Mouse (Mus musculus): ENCODE measurements around the gene Tgfbr2. TPM values are rescaled to one million over a fixed set of nuclear protein-coding genes. Genes with fewer than 3 reads are reported as not detected.

Tgfbr2 gene
- polyA plus RNA-seq, 1 experiment from 2014 or later = 14.1 TPM

- Histone ChIP-seq H3K36me3 (peaks cover 19% of the 10 kb centered on the region; the same call in 1 of the 2 replicates), H3K4me3 (no peak overlapping the region), H3K4me1 (peaks cover 32% of the 10 kb centered on the region), H3K27me3 (ENCODE audit: low read depth, poor library complexity, severe bottlenecking) (no peaks in the 10 kb centered on the region), H3K27ac (no peak overlapping the region), H3K9me3 (replicated peaks) (no peaks in the 10 kb centered on the region)
- DNase-seq (ENCODE audit: low spot score) = no peak
- WGBS = 83% methylated on average over 8 of the region's 8 CpGs
Observed at GRCm38 (mm10) chr9:116118332-116118872, 56.8 kb downstream of the Tgfbr2 start.

DNA sequence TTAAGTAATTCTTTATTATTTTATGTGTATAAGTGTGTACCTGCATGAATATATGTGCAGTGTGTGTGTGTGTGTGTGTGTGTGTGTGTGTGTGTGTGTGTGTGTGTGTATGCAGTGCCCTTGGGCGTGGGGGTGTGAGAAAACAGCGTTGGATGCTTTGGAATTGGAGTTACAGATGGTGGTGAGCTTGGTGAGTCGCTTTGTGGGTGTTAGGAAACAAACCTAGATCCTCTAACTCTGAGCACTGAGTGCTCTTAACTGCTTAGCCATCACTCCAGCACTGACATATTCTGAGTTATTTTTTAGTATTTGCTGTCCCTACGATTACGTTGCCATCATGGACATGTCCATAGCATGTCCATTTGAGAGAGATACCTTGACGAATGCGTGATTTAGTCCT is 59.3 kb downstream of the Tgfbr2 start:
- Histone ChIP-seq H3K27me3 (ENCODE audit: low read depth, poor library complexity, severe bottlenecking) (no peaks in the 10 kb centered on the region), H3K36me3 (peaks cover 16% of the 10 kb centered on the region; the same call in 1 of the 2 replicates), H3K27ac (no peak overlapping the region), H3K4me3 (no peak overlapping the region), H3K4me1 (peaks cover 16% of the 10 kb centered on the region), H3K9me3 (replicated peaks) (no peaks in the 10 kb centered on the region)
- no peak for DNase-seq (ENCODE audit: low spot score)
- WGBS = 96% methylated on average over 7 of the region's 7 CpGs

DNA sequence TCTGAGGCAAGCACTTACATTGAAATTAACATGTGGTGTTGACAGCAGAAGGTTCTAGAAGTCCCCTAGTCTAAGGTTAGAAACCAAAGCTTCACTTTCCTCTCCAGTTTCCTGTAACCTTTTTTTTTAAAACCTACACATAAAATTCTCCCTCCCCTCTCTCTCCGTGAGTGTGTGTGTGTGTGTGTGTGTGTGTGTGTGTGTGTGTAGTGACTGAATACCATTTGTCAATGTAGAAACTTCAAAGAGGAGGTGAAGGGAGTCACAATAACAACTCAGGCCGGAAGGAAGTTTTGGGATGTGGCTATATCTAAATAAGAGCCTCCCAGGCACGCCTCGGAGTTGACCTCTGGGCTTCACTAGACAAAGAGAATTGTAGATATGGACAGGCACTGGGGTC is 60.8 kb downstream of the Tgfbr2 start:
- Histone ChIP-seq H3K9me3 (replicated peaks) (no peaks in the 10 kb centered on the region), H3K27ac (no peak overlapping the region), H3K27me3 (ENCODE audit: low read depth, poor library complexity, severe bottlenecking) (no peaks in the 10 kb centered on the region), H3K4me1 (peaks cover 16% of the 10 kb centered on the region), H3K36me3 (peaks cover 28% of the 10 kb centered on the region), H3K4me3 (no peak overlapping the region)
- 48% methylated on average over 4 of the region's 4 CpGs for WGBS
- no peak for DNase-seq (ENCODE audit: low spot score)

DNA sequence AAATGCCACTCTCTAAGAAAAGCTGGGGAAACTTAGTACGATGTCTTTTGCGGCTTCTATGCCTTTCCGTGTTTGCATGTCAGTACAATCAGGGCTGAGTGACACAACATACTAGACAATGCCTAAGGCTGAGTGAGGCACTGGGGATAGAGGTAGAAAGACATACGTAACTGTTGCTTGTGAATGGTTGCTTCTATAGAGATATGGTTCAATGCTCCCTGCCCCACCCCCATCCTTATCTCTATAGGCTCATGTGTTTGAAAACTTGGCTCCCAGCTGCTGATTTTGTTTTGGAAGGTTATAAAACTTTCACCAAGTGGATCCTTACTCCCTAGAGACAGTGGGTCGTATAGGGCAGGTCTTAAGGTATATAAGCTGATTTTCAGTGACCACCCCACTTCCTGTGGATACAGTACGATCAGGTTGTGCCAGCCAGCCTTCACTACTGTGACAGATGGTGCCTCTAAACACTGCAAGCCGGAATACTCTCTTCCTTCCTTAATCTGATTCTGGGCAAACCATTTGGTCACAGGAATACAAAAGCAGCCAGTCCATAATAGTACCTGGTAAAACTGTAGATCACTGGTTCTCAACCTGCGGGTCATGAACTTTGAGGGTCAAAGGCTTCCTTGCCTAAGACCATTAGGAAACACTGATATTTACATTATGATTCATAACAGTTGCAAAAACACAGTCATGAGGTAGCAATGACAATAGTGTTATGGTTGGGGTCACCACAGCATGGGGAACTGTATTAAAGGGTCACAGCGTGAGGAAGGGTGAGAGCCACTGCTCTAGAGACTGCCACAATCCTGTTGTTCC is 63.8 kb downstream of the Tgfbr2 start:
- peaks cover 43% of the 10 kb centered on the region for H3K36me3 ChIP-seq
- H3K4me3 ChIP-seq = no peak overlapping the region
- 90% methylated on average over 9 of the region's 9 CpGs for WGBS
- H3K27me3 ChIP-seq (ENCODE audit: low read depth, poor library complexity, severe bottlenecking) = no peaks in the 10 kb centered on the region
- H3K9me3 ChIP-seq (replicated peaks) = no peaks in the 10 kb centered on the region
- no peak for DNase-seq (ENCODE audit: low spot score)
- H3K4me1 ChIP-seq = peaks cover 7% of the 10 kb centered on the region
- H3K27ac ChIP-seq = no peak overlapping the region

DNA sequence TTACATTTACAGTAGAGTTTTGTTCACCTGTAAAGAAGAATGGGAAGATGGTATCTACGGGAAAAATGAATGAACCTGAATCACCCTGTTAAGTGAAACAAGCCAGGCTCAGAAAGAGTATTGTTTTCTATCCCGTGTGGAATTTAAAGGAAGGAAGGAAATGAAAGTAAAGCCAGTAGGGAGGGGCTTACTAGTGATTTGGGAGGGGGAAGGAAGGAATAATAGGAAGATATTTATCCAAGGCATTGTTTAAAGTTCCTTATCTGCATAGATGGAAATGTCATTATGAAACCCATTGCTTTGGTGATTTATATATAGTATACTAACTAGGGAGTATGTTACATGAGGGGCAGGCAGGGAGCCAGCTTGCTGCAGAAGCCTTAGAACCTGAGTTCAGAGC is 66.4 kb downstream of the Tgfbr2 start:
- no peaks in the 10 kb centered on the region for H3K9me3 ChIP-seq (replicated peaks)
- WGBS = 80% methylated on average over 2 of the region's 2 CpGs
- DNase-seq (ENCODE audit: low spot score) = no peak
- H3K36me3 ChIP-seq = peaks cover 58% of the 10 kb centered on the region
- no peak overlapping the region for H3K4me3 ChIP-seq
- H3K27ac ChIP-seq = no peak overlapping the region
- no peaks in the 10 kb centered on the region for H3K4me1 ChIP-seq
- no peaks in the 10 kb centered on the region for H3K27me3 ChIP-seq (ENCODE audit: low read depth, poor library complexity, severe bottlenecking)

DNA sequence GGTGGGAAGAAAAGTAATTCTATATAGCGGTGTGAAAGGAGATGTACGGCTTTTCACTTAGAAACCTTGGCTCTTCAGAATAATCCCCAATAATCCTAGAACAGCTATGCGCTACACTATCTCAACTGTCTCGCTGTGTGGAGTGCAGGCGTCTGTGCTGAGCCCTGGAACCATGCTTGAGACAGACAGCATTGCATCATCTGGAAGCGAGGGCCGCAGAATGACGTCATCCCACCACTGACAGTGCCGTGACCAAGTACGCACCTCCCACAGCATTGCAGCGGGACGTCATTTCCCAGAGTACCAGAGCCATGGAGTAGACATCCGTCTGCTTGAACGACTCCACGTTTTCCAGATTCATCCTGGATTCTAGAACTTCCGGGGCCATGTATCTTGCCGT is 70.4 kb downstream of the Tgfbr2 start:
- H3K9me3 ChIP-seq (replicated peaks) = no peaks in the 10 kb centered on the region
- peaks cover 69% of the 10 kb centered on the region for H3K36me3 ChIP-seq
- no peak overlapping the region for H3K4me3 ChIP-seq
- no peak for DNase-seq (ENCODE audit: low spot score)
- peaks cover 5% of the 10 kb centered on the region for H3K4me1 ChIP-seq
- no peaks in the 10 kb centered on the region for H3K27me3 ChIP-seq (ENCODE audit: low read depth, poor library complexity, severe bottlenecking)
- 94% methylated on average over 17 of the region's 17 CpGs for WGBS
- H3K27ac ChIP-seq = no peak overlapping the region

DNA sequence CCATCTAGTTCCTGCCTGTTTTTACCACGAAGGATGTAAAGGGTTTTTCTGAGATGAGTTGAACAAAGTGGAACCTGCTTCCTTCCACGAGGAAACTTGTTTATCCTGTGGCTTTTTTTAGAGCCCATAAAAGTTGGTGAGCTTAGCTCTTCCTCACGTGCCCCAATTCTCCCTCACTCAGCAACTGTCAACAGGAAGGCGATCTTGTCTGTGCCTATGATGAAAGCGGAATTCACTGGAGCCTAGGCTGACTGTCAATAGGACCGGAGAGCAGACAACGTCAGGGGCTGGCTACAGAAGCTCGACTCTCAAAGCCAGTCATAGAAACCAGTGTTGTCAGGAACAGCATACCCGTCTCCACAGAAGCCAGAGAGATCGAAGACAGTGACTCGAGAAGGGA is 73.3 kb downstream of the Tgfbr2 start:
- Histone ChIP-seq H3K4me1 (peaks cover 22% of the 10 kb centered on the region), H3K4me3 (no peak overlapping the region), H3K27me3 (ENCODE audit: low read depth, poor library complexity, severe bottlenecking) (no peaks in the 10 kb centered on the region), H3K27ac (no peak overlapping the region), H3K36me3 (peaks cover 41% of the 10 kb centered on the region), H3K9me3 (replicated peaks) (no peaks in the 10 kb centered on the region)
- WGBS = 71% methylated on average over 11 of the region's 11 CpGs
- DNase-seq (ENCODE audit: low spot score) = no peak

DNA sequence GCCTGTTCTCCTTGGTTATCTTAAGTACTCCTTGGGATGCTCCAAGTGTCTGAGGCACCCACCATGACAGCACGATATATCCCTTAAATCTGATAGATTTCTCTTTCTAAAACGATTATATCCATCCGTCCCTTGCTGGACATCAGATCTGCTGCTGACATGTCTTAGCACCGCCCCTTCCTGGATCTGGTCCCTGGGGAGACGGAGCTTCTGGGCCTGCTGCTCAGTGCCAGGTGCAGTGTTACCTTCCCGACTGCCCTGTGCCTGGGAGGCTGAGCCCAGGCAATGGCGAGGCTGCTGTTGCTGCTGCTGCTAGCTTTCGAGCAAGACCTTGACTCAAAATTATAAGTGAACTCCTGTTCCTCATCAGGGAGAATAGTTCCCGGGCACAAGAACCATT is 75.1 kb downstream of the Tgfbr2 start:
- no peak for DNase-seq (ENCODE audit: low spot score)
- 87% methylated on average over 9 of the region's 9 CpGs for WGBS
- Histone ChIP-seq H3K4me1 (peaks cover 25% of the 10 kb centered on the region), H3K4me3 (no peak overlapping the region), H3K36me3 (peaks cover 28% of the 10 kb centered on the region), H3K27ac (peak overlapping the region; percentile 68; the same call in 1 of the 2 replicates), H3K9me3 (replicated peaks) (no peaks in the 10 kb centered on the region), H3K27me3 (ENCODE audit: low read depth, poor library complexity, severe bottlenecking) (no peaks in the 10 kb centered on the region)

DNA sequence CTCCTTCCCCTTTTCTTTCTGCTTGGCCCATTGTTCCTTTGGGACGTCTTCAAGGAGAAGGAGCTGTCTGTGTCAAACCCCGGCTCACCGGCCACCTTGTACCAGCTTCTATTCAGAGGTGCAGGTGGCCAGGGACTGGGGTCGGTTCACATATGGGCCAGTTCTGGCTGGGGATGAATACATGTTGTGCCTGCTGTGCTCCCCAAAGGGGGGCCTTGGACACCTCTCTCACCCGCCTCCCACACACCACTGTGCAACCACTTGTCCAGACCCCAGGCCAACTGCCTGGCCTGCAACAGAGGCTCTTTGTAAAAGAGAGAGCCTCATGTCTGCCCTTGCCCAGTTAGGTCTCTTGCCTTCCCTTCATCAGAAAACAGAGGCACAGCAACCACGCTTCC is 75.6 kb downstream of the Tgfbr2 start:
- H3K4me3 ChIP-seq = no peak overlapping the region
- H3K9me3 ChIP-seq (replicated peaks) = no peaks in the 10 kb centered on the region
- 72% methylated on average over 6 of the region's 6 CpGs for WGBS
- H3K27me3 ChIP-seq (ENCODE audit: low read depth, poor library complexity, severe bottlenecking) = no peaks in the 10 kb centered on the region
- H3K4me1 ChIP-seq = peaks cover 25% of the 10 kb centered on the region
- H3K36me3 ChIP-seq = peaks cover 24% of the 10 kb centered on the region
- no peak for DNase-seq (ENCODE audit: low spot score)
- H3K27ac ChIP-seq = peak overlapping the region; percentile 68

GRCm38 (mm10) chr9:116098724-116099595 is 76.2 kb downstream of the Tgfbr2 start:
- Histone ChIP-seq H3K9me3 (replicated peaks) (no peaks in the 10 kb centered on the region), H3K27me3 (ENCODE audit: low read depth, poor library complexity, severe bottlenecking) (no peaks in the 10 kb centered on the region), H3K4me1 (peaks cover 25% of the 10 kb centered on the region), H3K4me3 (no peak overlapping the region), H3K36me3 (peaks cover 21% of the 10 kb centered on the region), H3K27ac (peak overlapping the region; percentile 68)
- WGBS = 73% methylated on average over 16 of the region's 16 CpGs
- DNase-seq (ENCODE audit: low spot score) = peak; percentile 48

- peaks cover 17% of the 10 kb centered on the region for H3K4me1 ChIP-seq
- no peak overlapping the region for H3K4me3 ChIP-seq
- 56% methylated on average over 5 of the region's 5 CpGs for WGBS
- no peaks in the 10 kb centered on the region for H3K9me3 ChIP-seq (replicated peaks)
- H3K27ac ChIP-seq = peak overlapping the region; percentile 43
- no peaks in the 10 kb centered on the region for H3K27me3 ChIP-seq (ENCODE audit: low read depth, poor library complexity, severe bottlenecking)
- peak; percentile 51 for DNase-seq (ENCODE audit: low spot score)
- peaks cover 29% of the 10 kb centered on the region for H3K36me3 ChIP-seq
Observed at GRCm38 (mm10) chr9:116091921-116092320, 83.2 kb downstream of the Tgfbr2 start.

DNA sequence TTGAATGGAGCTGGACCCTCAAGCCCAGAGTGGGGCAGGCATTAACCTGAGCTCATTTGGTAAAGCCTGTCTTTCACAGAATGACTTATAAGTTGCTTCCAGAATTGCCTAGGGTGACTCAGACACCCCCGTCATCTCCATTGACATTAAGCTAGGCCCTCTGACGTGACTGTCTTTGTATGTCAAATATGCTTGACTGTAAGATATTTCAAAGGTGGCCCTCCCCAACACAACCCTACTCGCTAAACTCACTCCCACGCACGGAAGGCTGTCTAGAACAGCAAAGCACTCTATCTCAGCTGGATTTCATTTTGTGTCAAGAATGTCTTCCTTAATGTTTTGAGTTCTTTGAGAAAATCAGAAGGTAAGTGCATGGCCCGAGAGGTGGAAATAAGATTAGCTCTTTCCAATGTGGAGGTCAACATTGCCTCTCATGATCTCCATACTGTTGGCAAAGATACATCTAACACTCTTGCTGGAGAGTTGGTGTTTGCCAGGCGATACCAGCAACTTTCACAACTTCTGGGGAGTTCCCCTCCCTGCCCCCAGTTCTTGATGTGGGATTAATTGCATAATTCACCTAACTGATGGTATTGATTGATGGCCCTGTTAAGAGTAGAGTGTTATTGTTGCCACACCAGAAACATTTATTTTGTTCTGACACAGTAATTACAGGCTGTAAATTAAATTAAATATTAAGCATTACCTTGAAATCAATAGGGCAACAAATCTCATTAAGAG is 83.9 kb downstream of the Tgfbr2 start:
- no peaks in the 10 kb centered on the region for H3K27me3 ChIP-seq (ENCODE audit: low read depth, poor library complexity, severe bottlenecking)
- DNase-seq (ENCODE audit: low spot score) = no peak
- no peak overlapping the region for H3K27ac ChIP-seq
- H3K9me3 ChIP-seq (replicated peaks) = no peaks in the 10 kb centered on the region
- peaks cover 29% of the 10 kb centered on the region for H3K36me3 ChIP-seq
- WGBS = 84% methylated on average over 7 of the region's 7 CpGs
- H3K4me3 ChIP-seq = no peak overlapping the region
- peaks cover 13% of the 10 kb centered on the region for H3K4me1 ChIP-seq

Measured in limb, embryonic 10.5 days (tissue).